Mouse (Mus musculus) lung, postnatal 0 days (tissue): ENCODE results near the gene Tmprss6.

Source experiments
- CTCF ChIP-seq: IDR thresholded peaks from 2 replicates; pipeline ENCODE4 v1.5.1; 2016; ENCODE audit warnings: antibody characterized with exemption, mild to moderate bottlenecking
- EP300 ChIP-seq: IDR thresholded peaks from 2 replicates; pipeline ENCODE4 v1.6.1; 2016; ENCODE audit warnings: antibody characterized with exemption, mild to moderate bottlenecking, control low read depth

- TF ChIP-seq CTCF, result no peak
- no peak for TF ChIP-seq EP300
These were observed 43.5 kb upstream of the Tmprss6 start for GRCm38 (mm10) chr15:78511951-78512350.
